Mouse (Mus musculus) retina, adult 2 months (tissue): ENCODE data around the gene Derl3.

Source experiments
- DNase-seq: peaks from one replicate; pipeline ENCODE4 v3.0.0-alpha.2; 2012; ENCODE audit warnings: low read depth, low spot score

The Derl3 gene

GRCm38 (mm10) chr10:75941042-75941824, 48.0 kb downstream of the Derl3 start:
- no peak for DNase-seq

DNA sequence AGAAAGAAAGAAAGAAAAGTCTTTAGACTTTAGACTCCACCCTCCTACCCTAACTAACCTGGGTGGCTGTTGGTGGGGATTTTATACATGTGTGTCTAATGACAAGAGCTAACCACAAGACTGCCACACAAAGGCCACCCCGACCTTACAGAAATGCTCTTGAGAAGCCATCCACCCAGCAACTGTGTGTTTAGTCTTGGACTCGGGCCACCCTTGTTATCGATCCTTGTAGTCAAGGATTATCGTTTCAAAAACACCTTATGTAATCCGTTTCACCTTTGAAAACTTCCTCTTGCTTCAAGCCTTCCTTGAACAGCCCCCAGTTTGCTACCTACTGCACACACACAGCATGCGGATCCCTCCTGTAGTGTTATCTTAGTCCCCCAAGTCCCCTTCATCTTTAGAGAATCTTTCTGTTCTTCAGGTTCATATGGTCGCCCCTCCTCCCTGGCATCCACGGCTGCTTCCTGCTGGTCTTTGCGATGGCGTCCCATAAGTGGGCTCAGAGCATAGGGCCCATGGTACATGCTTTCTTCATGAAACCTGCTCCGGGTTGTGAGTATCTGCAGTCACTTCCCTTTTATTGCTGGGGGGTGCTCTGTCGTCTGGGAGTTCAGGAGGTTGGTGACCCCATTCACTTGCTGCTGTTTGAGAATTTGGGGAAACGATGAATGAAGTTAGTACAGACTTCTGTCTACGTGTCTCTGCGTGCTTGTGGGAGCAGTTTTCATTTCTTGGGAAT, 49.7 kb downstream of the Derl3 start, which contains the start of gene Vpreb3:
Vpreb3 (plus strand) TSS at position 322 of the 742 bp plus-strand sequence.
- no peak for DNase-seq

DNA sequence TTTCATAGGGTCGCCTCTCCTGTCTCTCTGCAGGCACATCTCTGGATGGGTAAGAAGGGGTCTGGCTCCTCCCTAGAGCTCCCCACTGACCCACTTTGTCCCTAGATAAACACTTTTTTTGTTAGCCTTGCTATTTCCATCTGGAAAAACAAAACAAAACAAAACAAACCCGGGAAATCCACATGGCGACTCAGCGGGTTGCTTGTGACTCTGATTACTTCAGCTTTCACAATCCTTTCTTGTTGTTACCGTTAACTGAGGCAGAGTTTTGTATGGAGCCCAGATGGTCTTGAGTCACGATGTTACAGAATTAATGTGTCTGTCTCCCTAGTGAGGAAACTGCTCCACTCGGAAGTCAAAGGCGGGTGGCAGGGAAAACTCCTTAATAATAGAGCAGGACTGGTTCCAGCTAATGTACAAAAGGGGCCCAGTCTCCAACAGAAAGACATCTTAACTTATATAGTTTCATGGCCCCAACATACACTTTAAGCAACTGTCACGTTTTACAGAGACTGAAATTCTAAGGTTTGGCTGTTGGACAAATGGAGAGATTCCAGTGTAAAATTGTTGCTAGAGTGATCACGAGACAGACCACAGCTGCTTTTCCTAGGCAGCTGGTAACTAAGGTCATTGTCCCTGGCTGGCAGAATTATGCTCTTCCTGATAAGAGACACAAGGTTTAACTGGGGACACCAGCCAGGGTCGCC, 51.0 kb downstream of the Derl3 start:
- no peak for DNase-seq

GRCm38 (mm10) chr10:75945213-75945612, 52.0 kb downstream of the Derl3 start:
- no peak for DNase-seq
